Mouse (Mus musculus) spleen, adult 2 months (tissue): ENCODE measurements around the gene Hoxd9.

Experiments used
- CTCF ChIP-seq: fragments of 200-500 bp; IDR thresholded peaks from 2 replicates; pipeline ENCODE4 v1.5.1; 2011; ENCODE audit warnings: mild to moderate bottlenecking, inconsistent platforms; ENCODE audit not compliant: insufficient read depth, insufficient read length, insufficient replicate concordance; ENCODE audit errors: extremely low read depth
- POLR2A ChIP-seq: fragments of 200-500 bp; IDR thresholded peaks from 2 replicates; pipeline ENCODE4 v1.6.1; 2011; ENCODE audit warnings: low read depth, low read length, inconsistent platforms

DNA sequence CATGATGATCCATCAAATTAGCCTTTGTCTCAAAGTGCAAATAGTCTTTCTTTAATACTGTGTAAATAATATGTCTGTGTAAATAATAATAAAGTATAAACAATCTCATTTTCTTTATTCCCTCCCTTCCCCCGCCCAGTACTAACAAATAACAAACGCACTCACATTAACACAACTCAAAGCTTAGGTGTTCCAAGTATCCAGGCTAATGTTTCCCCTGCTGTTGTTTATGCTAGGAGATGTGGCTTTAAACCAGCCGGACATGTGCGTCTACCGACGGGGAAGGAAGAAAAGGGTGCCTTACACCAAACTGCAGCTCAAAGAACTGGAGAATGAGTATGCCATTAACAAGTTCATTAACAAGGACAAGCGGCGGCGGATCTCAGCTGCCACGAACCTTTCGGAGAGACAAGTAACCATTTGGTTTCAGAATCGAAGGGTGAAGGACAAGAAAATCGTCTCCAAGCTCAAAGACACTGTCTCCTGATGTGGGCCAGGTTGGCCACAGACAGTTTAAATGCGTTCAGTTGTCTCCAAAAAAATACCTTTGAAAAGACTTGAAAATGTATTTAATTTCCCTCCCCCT lies 27.8 kb upstream of the Hoxd9 start:
- TF ChIP-seq CTCF, result no peak
- TF ChIP-seq POLR2A, result no peak
